Mouse (Mus musculus): ENCODE data around the gene Nanp.

Nanp gene

DNA sequence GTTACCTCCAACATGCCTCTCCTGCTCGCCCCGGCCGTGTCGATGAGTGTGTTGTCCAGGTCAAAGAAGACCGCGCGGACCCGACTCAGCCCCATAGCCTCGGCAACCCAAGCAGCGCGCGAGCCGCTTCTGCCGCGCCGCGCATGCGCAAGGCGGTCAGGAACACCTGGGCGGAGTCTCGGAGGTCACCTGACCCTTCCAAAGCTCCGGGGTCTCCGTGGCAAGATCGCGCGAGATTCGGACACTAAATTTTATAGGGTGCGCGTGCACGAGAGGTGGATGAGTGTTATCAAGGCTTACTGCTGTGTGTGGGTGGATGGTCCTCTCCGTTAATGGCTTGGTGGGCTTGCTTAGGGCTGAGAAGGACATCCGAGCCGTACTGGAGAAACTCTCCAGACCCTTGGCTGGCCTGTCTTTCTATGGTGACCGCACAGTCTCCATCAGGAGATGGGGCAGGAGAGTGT is at the start of gene Nanp, which contains the start of gene Ninl:
Nanp (minus strand) TSS at position 167 of the 464 bp plus-strand sequence.
Ninl (minus strand) TSS at position 151 of the 464 bp plus-strand sequence.
- DNase-seq (ENCODE audit: low spot score), result peak; percentile 95

DNA sequence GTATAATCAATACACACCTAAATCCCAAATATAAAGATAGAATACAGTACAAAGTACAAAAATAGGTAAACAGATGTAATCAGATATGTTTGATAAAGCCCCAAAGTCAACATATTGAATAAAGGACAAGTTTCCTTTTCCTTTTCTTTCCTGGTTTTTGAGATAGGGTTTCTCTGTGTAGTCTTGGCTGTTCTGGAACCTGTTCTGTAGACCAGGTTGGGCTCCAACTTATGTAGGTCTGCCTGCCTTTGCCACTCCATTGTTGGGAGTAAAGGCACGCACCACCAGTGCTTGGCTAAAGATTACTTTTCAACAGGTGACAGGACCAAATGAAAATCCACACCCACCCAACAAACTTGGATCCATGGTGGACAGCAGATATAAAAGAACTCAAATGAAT is 17.4 kb upstream of the Nanp start:
- no peak for DNase-seq (ENCODE audit: low spot score)

DNA sequence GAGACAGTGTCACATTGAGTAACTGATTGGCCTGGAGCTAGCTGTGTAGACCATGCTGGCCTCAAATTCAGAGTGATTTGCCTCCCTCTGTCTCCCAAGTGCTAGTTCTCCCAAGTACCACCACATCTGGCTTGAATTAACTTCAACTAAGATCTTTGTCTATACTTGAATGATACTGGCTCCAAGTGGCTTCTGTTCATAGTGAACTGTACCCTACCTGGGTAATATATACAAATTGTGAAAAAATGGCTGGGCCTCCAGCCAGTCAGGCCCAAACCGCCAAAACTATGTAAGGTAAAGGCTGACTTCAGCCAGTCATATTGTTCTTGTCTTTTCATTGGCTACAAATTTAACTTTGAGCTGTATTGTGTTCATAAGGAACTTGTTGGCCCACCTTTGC is 1.2 kb upstream of the Nanp start:
- DNase-seq (ENCODE audit: low spot score), result no peak

DNA sequence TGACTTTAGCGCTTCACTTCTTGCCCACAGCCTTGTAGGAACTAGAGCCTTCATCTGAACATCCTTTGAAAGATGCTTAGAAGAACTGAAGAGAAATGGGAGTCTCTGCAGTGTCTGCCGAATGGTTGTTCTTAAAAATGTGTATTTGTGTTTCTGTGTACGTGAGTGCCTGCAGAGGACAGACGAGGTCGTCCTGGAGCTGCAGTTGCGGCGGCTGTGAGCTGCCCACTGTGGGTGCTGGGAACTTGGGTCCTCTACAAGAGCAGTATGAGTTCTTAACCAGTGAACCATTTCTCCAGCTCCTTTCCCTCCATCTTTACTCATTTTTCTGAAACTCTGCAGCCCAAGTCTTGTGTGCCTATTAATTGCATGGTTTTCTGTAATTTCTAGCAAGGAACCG is 528 bp upstream of the Nanp start:
- DNase-seq (ENCODE audit: low spot score), result peak; percentile 11

DNA sequence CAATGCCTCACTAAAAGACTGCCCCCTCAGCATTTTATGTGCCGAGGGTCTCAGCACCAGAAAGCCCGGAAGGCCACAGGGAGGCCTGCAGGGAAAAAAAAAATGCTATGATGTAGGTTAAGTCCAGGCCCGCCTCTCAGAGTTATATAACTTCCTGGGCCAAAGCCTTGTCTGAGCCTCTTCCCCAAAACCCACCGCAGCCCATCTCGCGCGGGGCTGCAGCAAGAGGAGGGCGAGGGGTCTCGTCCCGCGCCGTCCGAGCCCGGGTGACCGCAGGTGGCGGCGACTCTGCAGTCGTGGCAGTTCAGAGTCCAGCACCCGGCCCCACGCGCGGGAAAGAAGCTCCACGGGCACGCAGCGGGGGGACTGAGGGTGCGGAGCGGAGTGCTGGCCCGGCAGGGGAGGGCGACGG is 381 bp downstream of the Nanp start:
- DNase-seq (ENCODE audit: low spot score), result no peak

DNA sequence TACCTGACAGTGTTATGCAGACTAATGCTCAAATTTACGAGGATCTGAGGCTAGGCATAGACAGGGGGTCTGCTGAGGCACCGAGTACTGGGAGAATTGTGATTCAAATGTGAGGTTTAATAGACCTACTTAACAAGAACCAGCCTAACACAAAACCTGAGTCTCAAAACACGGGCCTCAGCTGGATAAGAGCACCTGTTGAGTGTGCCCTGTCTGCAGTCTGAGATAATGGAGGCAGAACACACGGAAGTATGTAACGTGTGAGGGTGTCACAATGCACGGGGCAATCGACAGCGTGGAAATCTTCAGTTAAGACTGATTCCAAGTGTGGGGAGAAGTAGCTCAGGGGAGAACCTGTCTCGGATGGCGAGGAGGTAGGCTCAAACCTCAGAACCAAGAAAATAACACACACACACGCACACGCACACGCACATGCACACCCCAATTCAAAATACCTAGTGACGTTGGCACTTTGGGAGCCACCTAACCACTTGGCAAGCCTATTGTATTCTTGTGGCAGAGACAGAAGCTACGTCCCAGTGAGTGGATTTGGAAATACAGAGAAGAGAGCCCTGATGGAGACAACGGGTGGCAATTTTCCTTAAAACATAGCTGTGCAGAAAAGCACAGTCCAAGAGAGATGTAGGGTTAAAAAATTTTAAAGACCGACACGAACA is 1.2 kb downstream of the Nanp start:
- DNase-seq (ENCODE audit: low spot score), result no peak

DNA sequence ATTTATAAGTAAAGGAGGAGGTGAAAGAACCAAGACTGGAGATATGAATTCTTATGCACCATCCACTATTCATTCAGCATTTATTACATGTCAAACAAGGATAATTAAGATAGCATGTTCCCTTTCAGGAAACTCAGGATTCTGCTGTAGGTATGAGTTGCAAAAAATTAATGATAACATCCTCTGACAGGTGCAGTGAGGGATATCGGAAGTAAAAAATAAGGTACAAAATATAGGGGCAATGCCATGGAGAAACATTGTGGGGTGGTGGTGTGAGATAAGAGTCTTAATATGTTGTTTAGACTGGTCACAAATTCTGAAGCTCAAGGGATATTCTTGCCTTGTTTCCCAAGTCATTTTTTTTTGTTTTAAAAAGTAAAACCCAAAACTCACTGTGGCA is 1.9 kb downstream of the Nanp start:
- DNase-seq (ENCODE audit: low spot score), result no peak

DNA sequence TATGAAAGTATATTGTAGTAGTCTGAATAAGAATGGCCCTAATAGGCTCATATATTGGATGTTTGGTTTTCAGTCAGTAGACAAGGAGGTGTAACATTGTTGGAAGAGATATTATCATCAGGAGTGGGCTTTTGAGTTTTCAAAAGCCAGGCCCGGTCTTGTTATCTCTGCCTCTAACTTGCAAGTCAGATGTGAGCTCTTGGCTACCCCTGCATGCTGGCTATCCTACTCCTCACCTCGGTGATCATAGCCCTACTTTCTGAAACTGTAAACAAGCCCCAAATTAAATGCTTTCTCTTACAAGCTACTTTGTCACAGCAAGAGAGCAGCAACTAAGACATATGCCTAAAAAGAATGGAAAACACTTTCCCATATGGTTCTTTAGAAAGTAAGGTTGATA is 2.5 kb downstream of the Nanp start:
- DNase-seq (ENCODE audit: low spot score), result no peak

DNA sequence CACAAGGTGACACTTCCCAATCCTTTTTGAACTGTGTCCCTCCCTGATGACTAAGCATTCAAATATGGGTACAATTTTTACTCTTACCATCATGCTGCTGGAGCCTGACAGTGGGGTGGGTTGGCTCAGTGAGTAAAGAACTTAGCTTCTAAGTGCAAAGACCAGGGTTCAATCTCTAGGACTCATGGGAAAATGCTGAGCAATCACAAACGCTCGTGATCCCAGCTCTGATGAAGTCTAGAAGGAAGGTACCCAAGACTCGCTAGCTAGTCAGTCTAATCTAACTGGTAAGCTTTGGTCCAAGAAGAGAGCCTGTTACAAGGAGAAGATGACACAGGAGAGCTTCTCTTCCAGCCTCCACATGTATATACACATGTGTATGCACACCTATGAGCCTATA is 4.8 kb downstream of the Nanp start:
- no peak for DNase-seq (ENCODE audit: low spot score)

DNA sequence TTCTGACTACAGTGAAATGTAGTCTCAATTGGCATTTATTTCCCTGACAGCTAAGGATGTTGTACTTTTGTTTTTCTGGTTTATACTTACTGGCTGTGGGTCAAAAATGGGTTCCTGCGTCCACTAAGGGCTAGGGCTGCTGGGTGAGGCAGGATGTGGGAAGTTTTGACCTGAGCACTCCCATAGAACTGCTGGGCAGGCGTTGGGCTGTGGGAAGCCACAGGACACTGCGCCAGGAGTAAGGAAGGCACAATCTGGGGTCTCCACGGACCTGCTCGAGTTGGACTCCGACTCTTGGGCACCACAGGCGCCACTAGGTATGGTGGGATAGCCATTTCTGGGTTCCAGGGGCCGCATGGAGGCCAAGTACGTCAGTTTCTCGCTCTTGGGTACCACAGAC is 18.0 kb downstream of the Nanp start:
- DNase-seq (ENCODE audit: low spot score), result no peak

DNA sequence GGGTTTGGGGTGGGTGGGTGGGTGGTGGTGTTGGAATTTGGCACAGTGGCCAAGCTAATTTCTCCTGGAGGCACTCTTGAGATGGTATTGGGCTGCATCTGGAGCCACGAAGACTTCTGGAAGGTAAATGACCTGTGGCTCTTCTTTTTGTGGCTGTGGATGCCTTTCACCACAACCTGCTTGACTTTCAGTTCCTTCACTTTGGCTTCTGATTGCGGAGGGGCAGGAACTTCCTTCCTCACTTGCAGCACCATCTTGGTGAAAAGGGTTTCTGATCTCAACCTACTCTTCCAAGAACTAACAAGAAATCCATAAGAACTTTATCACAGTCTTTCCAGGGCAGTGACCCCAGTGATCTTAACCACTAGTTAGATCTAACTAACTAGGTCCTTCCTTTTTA is 23.9 kb downstream of the Nanp start:
- DNase-seq (ENCODE audit: low spot score), result no peak

DNA sequence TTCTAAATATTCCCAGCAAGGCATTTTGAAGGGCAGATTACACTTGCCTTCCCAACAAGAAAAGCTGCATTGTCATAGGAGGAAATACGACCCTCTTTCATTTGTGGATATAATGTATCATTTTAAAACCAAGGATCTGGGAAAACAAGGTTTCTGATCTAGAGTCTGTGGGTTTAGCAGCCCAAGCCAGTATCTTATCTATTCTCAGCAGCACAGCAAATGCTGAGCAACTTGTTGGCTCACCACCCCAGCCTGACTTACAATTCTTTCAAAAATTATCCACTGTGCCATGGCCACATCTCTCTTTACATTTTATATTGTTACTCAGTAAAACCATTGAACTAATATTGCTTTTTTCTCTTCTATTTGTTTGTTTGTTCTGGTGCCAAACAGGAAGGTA is 27.9 kb downstream of the Nanp start:
- DNase-seq (ENCODE audit: low spot score), result no peak

DNA sequence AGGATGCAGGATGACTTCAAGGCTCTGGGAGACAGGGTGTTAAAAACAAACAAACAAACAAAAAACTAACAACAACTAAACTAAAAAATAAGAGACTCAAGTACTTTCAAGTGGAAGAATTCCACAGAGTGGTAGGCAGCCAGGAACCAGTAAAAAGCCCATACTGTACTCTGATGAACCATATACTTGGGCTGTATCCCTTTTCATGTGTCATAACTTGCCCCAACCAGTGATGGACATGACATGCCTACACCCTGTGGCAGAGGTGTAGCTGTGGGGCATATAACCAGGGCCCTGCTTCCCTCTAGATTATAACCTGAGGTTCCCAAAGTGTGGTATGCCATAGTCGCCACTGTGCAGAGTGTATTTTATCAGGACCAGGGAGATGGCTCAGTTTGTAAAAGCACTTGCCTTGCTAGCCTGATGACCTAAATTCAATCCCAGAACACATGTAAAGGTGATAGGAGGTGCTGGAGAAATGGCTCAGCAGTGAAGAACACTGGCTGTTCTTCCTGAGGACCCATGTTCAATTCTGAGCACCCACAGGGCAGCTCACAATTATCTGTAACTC is 29.6 kb downstream of the Nanp start:
- DNase-seq (ENCODE audit: low spot score), result no peak

DNA sequence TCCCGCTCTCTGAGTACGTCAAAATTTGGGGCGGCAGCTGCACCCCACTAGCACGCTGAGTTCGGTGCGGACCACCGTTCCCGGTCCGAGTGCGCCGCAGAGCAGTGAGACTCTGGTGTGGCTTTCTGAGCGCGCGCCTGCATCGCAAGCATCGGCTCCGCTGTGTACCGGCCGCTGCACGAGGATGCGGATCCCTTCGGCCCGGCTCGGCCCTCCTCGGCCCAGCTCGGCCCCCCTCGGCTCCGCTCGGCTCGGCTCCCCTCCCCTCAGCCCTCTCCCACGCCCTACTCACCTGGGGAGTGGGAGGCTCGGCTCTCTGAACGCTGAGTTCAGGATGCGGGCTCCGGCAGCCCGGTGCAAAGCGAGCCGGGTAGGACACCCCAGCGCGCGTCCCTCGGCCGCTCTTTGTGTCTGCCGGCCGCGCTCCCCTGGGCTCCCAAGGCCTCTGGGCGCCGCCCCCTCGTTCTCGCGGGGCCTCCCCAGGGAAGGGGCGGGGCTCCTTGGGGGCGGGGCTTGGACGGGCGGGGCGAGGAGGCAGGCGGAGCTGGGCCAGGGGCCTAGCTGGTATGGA is 30.2 kb downstream of the Nanp start:
- DNase-seq (ENCODE audit: low spot score), result peak; percentile 85

DNA sequence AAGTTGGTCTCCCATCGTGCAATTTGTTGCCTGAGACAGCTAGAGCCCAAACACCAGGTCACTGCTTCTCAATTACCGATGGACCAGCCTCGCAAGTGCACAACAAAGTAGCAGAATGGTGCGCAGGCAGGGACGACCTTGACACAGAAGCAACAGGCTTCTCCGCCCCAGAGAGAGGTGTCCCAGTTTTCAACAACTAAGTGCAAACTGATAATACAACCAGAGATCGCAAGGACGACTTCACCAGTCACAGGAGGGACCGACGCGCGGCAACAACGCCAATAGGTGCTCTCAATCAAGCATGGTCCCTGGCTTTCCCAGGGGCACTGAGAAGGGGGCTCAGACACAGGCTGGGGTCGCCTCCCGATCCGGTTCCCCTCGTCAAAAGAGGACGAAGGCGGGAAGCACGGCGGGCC is 30.7 kb downstream of the Nanp start:
- DNase-seq (ENCODE audit: low spot score), result peak; percentile 80

DNA sequence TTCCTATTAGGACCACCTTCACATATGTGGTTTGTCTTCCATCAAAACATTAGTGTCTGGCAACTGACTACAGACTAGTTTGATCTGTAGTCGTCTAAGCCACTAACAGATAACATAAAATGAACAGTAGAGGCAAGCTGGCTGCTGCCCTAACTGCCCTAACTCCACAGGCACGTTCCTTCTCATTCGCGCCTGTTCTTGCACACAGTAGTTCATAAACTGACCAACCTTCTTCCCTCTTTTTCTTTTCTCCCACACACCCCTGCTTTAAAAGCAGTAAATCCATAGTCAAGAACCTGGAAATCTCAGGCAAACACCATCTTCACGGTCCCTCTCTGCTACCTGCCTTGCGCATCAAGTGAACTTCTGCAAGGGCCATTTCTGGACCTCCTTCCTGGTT is 31.2 kb downstream of the Nanp start:
- DNase-seq (ENCODE audit: low spot score), result no peak

DNA sequence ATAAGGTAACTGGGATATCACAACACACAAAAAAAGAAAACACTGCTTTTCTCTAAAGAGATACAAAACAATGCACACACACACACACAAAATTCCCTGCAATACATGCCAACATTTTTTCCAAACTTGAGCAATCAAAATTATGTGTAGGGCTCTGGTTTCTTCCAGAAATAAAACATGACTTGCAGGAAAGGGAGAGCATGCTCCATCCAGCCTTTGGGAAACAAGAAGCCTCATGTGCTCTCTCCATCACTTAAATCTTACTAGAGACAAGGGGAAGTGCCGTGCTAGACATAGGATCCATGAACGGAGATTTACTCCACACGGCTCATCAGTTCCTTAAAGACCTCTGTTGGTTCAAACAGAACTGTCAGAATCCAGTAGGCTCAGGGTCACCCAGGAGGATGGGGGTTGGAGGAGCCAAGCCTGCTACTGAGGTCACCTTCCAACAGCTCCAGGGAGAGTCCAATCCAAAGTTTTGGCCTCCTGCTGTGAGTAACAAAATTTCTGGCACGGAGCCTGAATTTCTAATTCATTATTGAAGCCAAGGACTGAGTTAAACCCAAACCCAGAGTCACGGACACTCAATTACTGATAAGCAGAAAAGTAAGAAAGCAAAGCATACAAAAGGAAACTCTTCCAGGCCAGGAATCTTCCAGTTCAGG is 32.8 kb downstream of the Nanp start:
- DNase-seq (ENCODE audit: low spot score), result peak; percentile 53

DNA sequence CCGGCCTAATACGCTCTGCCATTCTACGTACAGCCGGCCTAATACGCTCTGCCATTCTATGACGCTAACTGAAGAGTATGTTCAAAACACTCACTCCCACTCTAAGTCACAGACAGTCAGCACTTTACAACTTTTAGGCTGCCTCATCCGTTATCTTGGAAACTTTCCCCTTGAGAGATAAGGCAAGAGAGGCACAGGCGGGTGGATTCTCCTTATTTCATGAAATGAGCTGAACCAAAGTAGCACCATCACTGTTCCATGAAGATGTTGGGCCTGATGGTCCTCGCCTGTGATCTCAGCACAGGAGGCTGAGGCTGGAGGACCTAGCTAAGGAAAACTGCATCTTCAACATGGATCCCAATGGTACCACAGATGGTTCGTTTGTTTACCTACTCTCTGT is 34.8 kb downstream of the Nanp start:
- no peak for DNase-seq (ENCODE audit: low spot score)

DNA sequence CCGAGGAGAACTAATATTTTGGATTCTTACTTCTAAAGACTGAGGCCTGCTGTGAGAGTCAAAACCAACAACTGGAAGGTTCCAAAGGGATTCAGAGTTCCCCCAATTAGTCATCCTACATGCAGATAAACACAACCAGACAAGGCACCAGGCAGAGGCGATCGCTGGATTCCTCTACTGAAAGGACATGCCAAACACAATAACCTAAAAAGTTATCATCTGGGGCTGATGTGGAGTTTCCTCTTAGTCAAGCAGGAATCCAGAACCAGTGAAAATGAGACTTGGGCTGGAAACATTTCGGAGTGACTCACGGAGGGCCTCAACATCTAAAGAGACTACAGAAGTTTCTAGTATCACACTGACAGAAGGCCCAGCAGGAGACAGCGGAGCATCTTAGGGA is 35.4 kb downstream of the Nanp start:
- no peak for DNase-seq (ENCODE audit: low spot score)

DNA sequence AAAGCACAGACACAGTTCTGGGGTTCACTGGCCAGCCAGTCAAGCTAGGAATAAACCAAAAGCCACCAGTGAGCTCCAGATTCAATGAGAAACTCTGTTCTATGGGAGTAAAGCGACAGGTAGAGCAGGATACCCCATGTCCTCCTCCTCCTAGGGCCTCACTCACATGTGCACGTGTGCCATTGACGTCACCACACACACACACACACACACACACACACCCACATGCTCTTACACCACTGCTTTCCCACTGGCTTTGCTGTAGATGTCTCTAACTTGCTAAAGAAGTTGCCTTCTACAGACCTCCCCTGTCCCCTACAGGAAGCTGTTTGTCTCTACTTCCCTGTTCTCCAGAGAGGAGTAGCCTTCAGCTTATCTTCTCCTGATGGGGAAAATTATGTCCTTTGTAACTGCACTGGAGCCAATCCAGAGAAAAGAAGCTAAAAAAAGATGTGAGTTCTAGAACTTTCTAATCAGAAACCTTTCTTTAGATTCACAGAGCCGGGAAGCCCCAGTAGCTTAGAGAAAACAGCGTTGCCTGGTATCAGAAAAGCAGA is 37.5 kb downstream of the Nanp start:
- DNase-seq (ENCODE audit: low spot score), result no peak

DNA sequence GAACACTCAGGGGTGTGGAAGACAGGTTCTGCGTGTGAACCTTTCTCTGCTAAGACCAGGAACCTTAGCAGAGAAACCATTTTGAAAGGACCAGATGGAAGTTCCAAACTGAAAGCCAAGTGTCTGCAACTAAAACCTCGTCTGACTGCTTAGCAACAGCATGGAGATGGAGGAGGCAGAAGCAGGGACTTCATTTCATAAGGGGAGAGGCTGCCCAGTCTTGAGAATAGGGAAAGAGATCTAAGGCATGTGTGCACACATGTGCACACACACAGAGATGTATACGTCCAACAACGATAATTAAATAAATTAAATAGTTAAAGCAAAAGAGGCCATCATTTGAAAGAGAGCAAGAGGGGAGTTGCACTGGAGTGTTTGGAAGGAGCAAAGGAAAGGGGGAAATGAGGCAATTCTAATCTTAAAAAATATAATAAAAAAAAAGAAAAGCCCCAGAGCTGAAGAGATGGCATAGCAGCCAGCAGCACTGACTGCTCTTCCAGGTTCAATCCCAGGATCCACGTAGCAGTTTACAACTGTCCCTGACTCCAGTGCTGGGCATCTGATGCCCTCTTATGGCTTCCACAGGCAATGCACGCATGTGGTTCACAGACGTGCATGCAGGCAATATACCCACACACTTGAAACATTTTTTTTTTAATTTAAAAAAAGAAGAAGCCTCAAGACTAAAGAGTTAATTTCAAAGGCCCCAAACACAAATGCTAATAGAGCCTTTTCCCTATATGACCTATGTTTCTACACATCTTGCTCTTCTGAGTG is 38.6 kb downstream of the Nanp start:
- no peak for DNase-seq (ENCODE audit: low spot score)

DNA sequence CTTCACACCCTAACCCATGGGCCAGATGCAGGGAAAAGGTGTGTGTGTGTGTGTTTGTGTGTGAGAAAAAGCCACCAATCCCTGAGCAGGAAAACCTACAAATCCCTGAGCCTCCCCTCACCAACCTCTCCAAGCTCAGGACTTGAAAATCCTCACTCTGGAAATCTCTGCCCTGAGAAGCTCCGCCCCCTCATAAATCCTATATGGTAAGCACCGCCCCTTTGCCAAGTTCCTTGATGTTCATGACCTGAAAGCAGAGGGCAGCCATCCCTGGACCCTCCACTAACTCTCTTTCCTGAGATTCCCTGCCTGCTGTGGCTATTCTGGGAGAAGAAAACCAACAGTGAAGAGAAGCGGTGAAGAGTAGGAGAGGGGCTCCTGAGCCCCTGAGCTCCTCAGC is 40.2 kb downstream of the Nanp start:
- DNase-seq (ENCODE audit: low spot score), result no peak
